Mouse (Mus musculus) E14TG2a.4 (cell line): Measurements from ENCODE around the gene Wdr19.

Experiments used
- CTCF ChIP-seq: conservative IDR thresholded peaks from 2 replicates; pipeline ENCODE4 v1.5.1; 2014; ENCODE audit warnings: low read length
- NANOG ChIP-seq: IDR thresholded peaks from 2 replicates; pipeline ENCODE4 v1.6.1; 2014; ENCODE audit warnings: borderline replicate concordance, low read length, mixed read lengths
- POU5F1 ChIP-seq: IDR thresholded peaks from 2 replicates; pipeline ENCODE4 v1.6.1; 2014; ENCODE audit warnings: low read length, borderline replicate concordance

- TF ChIP-seq CTCF (peak; percentile 89), NANOG (no peak), POU5F1 (no peak)
Observed at GRCm38 (mm10) chr5:65284171-65284570, 84.7 kb downstream of the Wdr19 start.
